Mouse (Mus musculus): Measurements from ENCODE around the gene Sf3a1.

DNA sequence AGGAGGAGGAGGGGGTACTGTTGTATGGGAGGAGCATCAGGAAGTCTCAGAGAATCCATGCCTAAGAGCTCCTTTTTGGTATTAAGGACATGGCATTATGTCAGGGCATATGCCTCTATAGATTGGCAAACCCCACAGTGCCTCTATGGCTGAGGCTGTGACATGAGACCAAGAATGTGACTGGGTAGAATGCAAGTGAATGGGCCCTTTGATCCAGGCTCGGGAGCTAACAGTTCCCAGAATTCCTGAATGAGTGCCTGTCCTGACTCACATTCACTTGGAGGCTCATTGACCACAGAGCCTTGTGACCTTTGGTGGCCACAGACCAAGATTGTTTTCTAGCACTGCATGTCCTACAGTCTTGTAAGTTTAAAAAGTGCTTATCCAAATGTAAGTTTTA is 21.9 kb downstream of the Sf3a1 start:
- TF ChIP-seq CTCF (conservative IDR thresholded peaks at IDR 0.05; ENCODE audit: low read length) (no peak), POU5F1 (IDR thresholded peaks at IDR 0.05; ENCODE audit: borderline replicate concordance, low read length) (no peak)
